Mouse (Mus musculus) embryonic facial prominence, embryonic 11.5 days (tissue): ENCODE results near the gene Wnk1. TPM values are rescaled to one million over a fixed set of nuclear protein-coding genes. Genes with fewer than 3 reads are reported as not detected.

Source experiments
- ATAC-seq: fragments of 200-750 bp; cut with Nextera tagmentation; replicated peaks from 2 replicates; pipeline ENCODE4 v1.8.0; 2017; ENCODE audit warnings: low read depth; ENCODE audit not compliant: insufficient number of reproducible peaks, low FRiP score, low TSS enrichment
- DNase-seq: peaks from one replicate; pipeline ENCODE4 v3.0.0-alpha.2; 2015; ENCODE audit warnings: low spot score
- H3K27ac ChIP-seq: fragments of 300-500 bp; sonication (generic); replicated peaks from 2 replicates; pipeline ENCODE4 v1.5.1; 2014; ENCODE audit warnings: mild to moderate bottlenecking, low read depth, low read length, control low read depth
- H3K27me3 ChIP-seq: fragments of 300-500 bp; sonication (generic); 2 replicates; pipeline ENCODE4 v1.6.1; 2014; ENCODE audit warnings: mild to moderate bottlenecking, low read length, moderate library complexity, mixed read lengths; ENCODE audit not compliant: control insufficient read depth, insufficient read depth
- H3K36me3 ChIP-seq: fragments of 300-500 bp; sonication (generic); replicated peaks from 2 replicates; pipeline ENCODE4 v1.6.1; 2014; ENCODE audit warnings: low read depth, mild to moderate bottlenecking, low read length, moderate library complexity, mixed read lengths; ENCODE audit not compliant: control insufficient read depth, insufficient read depth
- H3K4me1 ChIP-seq: fragments of 300-500 bp; sonication (generic); 2 replicates; pipeline ENCODE4 v1.6.1; 2014; ENCODE audit warnings: low read length, mixed read lengths; ENCODE audit not compliant: control insufficient read depth, insufficient read depth
- H3K4me2 ChIP-seq: fragments of 300-500 bp; sonication (generic); 2 replicates; pipeline ENCODE4 v1.6.1; 2014; ENCODE audit warnings: low read depth, mild to moderate bottlenecking, control low read depth, low read length, moderate library complexity
- H3K4me3 ChIP-seq: fragments of 300-500 bp; sonication (generic); 2 replicates; pipeline ENCODE4 v1.5.1; 2014; ENCODE audit warnings: low read depth, low read length, control low read depth
- H3K9ac ChIP-seq: fragments of 300-500 bp; sonication (generic); replicated peaks from 2 replicates; pipeline ENCODE4 v1.6.1; 2014; ENCODE audit warnings: mild to moderate bottlenecking, control low read depth, low read length
- H3K9me3 ChIP-seq: fragments of 300-500 bp; sonication (generic); replicated peaks from 2 replicates; pipeline ENCODE4 v1.6.1; 2016; ENCODE audit warnings: mild to moderate bottlenecking, low read length, inconsistent platforms, mixed read lengths; ENCODE audit not compliant: control insufficient read depth
- WGBS: fragments of 180-500 bp; shearing (Covaris S2); extraction: QIAGEN DNeasy Blood & Tissue Kit; methylation state at CpG from one replicate; pipeline ENCODE4 v1.1.7; 2014; 5-methylcytosine and 5-hydroxymethylcytosine counted together
- polyA plus RNA-seq: library from polyadenylated mRNA; unstranded; fragments of >200 nt; fragmentation: Nextera tagmentation; extraction: Ambion mirVana; gene quantifications from 2 replicates; pipeline ENCODE4 v1.2.1, GENCODE M21; 2014

Wnk1 gene
- polyA plus RNA-seq, 1 experiment from 2014 or later = 52.6 TPM

DNA sequence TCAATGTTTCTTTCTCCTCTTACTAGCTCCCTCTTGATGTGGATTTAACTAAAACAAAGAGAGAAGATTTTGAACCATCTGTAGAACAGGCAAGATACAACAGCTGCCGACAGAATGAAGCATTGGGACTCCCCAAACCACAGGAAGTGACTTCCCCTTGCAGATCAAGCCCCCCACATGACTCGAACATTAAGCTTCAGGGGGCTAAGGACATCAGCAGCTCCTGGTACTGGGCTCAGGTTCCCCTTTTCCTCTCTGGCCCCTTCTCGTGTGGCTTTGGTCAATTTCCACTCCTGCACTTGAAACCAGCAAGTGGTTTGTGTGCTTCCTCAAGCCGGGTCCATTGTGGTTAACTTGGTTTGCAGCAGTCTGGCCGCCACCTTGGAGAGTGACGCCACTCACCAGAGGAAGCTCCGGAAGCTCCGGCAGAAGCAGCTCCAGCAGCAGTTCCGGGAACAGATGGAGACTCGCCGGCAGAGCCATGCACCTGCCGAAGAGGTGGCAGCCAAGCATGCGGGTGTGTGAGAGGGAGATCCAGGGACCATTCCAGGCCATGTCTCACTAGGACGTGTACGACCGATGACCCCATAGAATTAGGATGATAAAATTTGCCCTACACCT is 119.8 kb downstream of the Wnk1 start:
- Histone ChIP-seq H3K4me1 (no peaks in the 10 kb centered on the region), H3K9ac (no peak overlapping the region), H3K9me3 (no peaks in the 10 kb centered on the region), H3K4me2 (no peak overlapping the region), H3K27ac (no peak overlapping the region), H3K4me3 (no peak overlapping the region), H3K27me3 (no peaks in the 10 kb centered on the region), H3K36me3 (peaks cover 4% of the 10 kb centered on the region)
- ATAC-seq (no peak), DNase-seq (no peak)
- 88% methylated on average over 16 of the region's 16 CpGs for WGBS

DNA sequence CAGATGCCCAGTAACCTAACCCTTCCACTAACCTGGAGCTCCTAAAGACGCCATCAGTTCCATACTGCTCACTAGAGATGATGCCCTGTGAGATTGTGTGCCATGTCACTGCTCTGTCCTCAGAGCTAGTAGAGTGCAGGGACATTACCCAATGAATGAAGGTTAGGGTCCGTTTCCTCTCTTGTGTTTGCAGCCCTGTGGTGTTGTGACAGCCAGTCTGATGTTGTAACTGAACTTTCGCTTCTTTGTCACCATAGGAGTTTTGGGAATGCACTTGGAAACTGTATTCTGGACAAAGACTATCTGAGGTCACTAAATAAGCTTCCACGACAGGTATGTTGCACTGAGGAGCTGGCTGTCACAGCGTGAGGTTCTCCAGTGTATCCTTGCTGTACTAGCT is 122.8 kb downstream of the Wnk1 start:
- Histone ChIP-seq H3K4me2 (no peak overlapping the region), H3K4me3 (no peak overlapping the region), H3K27me3 (no peaks in the 10 kb centered on the region), H3K4me1 (no peaks in the 10 kb centered on the region), H3K9me3 (no peaks in the 10 kb centered on the region), H3K9ac (no peak overlapping the region), H3K27ac (no peak overlapping the region), H3K36me3 (peaks cover 4% of the 10 kb centered on the region)
- DNase-seq = no peak
- ATAC-seq = no peak
- 88% methylated on average over 5 of the region's 5 CpGs for WGBS

DNA sequence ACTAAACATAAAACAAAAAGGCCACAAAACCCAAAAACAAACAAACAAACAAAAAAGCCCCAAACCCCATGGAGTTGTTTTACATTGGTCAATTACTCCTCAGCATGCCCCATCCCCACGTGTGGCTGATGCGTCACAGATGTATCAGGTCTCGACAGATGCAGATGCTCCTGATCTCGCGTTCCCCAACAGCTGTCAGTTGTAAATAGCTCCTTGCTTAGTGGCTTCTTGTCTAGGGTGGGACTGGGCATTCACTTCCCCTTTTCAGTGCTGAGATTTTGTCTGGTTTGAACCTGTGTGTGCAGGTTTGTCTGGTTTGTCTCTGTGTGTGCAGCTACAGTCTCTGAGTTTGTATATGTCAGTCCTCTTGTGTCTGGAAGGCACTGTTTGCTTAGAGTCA is 126.4 kb downstream of the Wnk1 start:
- Histone ChIP-seq H3K9ac (no peak overlapping the region), H3K4me3 (no peak overlapping the region), H3K4me2 (no peak overlapping the region), H3K27me3 (no peaks in the 10 kb centered on the region), H3K27ac (no peak overlapping the region), H3K36me3 (peaks cover 4% of the 10 kb centered on the region), H3K4me1 (no peaks in the 10 kb centered on the region), H3K9me3 (no peaks in the 10 kb centered on the region)
- no peak for DNase-seq
- 74% methylated on average over 5 of the region's 5 CpGs for WGBS
- ATAC-seq = no peak

DNA sequence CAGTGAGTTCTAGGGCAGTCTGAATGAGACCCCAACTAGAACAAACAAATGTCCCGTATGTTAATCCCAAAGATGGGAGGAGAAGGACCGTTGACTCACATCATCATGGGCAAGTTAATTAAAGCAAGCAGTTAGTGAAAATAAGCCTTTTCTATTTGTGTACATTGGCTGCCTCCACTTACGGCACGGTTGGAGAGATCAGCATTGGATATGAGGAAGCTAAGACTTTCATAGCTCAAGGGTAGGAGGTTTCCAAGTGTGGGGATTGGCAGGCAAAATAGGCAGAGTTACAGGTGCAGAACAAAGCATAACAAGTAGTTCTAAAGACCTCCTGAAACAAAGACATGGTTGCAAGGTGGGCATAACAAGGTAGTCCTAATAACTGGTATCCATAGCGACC is 133.0 kb downstream of the Wnk1 start:
- H3K36me3 ChIP-seq = no peaks in the 10 kb centered on the region
- no peaks in the 10 kb centered on the region for H3K4me1 ChIP-seq
- ATAC-seq (no peak), DNase-seq (no peak)
- H3K9me3 ChIP-seq = no peaks in the 10 kb centered on the region
- H3K4me3 ChIP-seq = no peak overlapping the region
- 86% methylated on average over 5 of the region's 5 CpGs for WGBS
- no peak overlapping the region for H3K4me2 ChIP-seq
- H3K27me3 ChIP-seq = no peaks in the 10 kb centered on the region
- no peak overlapping the region for H3K27ac ChIP-seq
- no peak overlapping the region for H3K9ac ChIP-seq

DNA sequence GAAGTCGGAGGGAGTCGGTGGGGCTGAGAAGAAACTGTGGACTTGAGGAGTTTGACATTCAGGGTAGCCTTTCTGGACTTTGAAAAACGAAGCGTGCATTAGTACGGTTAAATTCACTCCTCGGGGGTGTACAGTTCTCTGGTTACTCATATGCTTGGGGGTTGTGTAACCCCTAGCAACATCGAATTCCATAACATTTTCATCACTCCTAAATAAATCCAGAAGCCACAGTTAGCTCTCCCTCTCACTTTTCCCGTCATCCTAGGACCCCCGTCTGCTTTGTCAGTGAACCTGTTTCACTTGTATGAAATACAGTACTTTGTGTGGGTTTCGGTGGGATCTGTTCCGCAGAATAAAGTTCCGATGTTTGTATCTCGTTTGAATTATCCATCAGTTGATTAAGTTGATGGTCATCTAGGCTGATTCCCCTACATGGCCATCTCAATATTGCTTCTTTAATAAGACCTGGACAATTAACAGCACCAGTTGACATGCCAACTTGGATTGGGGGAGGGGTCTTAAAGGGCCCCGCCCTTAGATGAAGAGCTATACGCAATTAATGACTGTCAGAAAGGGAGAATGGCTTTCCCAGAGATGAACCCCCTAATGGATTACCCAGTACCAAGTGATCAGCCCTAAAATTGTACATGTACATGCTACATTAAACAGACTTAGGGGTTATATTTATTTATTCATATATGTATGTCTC is 135.2 kb downstream of the Wnk1 start:
- DNase-seq (peak; percentile 18), ATAC-seq (no peak; the same call in 1 of the 2 replicates)
- Histone ChIP-seq H3K9ac (peak overlapping the region; percentile 96), H3K4me3 (peak overlapping the region; percentile 96), H3K4me1 (no peaks in the 10 kb centered on the region), H3K36me3 (no peaks in the 10 kb centered on the region), H3K27me3 (no peaks in the 10 kb centered on the region), H3K9me3 (no peaks in the 10 kb centered on the region), H3K4me2 (peak overlapping the region; percentile 74), H3K27ac (peak overlapping the region; percentile 80; the same call in 1 of the 2 replicates)
- 22% methylated on average over 15 of the region's 15 CpGs for WGBS

DNA sequence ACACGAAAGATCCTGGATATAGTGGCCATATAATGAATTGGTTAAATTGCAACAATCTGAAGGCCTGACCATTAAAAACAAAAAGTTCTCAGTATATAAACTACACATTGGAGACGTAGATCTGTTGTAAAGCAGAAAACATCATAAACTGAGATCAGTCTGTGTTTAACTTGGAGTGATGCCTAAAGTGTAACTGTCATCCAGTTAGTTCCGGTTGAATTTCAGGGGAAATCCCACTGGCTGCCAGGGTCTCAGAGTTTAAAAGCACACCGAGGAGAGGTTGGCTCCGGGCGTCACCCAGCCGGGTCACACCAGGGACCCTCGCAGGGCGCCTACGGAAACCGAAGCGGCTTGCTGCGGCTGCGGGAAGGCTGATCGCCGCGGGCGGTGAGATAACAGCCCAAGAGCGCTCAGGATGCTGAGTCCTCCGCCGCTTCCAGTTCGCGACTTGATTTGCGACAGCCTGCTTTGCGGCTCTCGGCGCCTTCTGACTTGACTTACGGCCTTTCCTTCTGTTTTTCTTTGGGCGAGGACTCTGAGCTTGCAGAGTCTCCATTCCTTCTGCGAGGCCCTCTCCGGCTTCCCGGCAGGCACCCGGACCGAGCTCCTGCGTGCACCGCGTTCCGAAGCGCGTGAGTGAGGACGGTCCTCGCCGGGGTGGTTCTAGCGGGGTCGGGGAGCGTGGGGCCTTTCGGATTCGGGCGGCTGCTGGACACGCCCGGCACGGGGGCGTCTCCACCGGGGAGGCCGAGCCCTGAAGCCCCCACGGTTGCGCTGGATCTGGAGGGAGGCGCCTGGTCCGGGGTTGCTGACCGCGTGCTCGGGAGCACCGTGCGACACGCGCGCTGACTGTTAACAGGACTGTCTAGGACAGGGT is 136.0 kb downstream of the Wnk1 start, which contains the start of gene Rad52:
Gene Rad52 (plus strand): TSS at position 495 of the 877 bp plus-strand sequence.
- Histone ChIP-seq H3K36me3 (no peaks in the 10 kb centered on the region), H3K4me3 (peak within 1 kb of the TSS; percentile 96), H3K27me3 (no peaks in the 10 kb centered on the region), H3K4me1 (no peaks in the 10 kb centered on the region), H3K27ac (peak within 1 kb of the TSS; percentile 80), H3K9ac (peak within 1 kb of the TSS; percentile 96), H3K9me3 (no peaks in the 10 kb centered on the region), H3K4me2 (peak within 1 kb of the TSS; percentile 74)
- peak; percentile 93 for DNase-seq
- 2% methylated on average over 67 of the region's 67 CpGs for WGBS
- peak; percentile 93 for ATAC-seq

DNA sequence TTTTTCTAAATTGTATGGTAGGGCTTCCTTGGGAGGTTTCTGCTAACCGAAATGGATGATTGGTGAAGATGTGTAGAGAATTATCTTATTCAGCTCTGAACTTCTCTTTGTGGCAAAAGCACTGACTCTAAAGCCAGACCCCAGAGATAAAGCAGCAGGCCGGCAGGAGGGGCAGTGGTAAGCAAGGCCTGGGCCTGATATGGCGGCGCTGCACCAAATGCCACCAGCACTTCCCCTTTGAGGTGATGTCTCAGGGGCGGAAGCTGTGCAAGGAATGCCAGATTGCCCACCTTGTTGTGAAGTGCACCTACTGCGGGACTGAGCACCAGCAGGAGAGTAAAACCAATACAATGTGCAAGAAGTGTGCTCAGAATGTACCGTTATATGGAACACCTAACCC is 145.8 kb downstream of the Wnk1 start:
- Histone ChIP-seq H3K27ac (no peak overlapping the region), H3K9ac (no peak overlapping the region), H3K9me3 (no peaks in the 10 kb centered on the region), H3K27me3 (no peaks in the 10 kb centered on the region), H3K4me3 (no peak overlapping the region), H3K4me1 (no peaks in the 10 kb centered on the region), H3K36me3 (no peaks in the 10 kb centered on the region), H3K4me2 (no peak overlapping the region)
- DNase-seq = no peak
- WGBS = 82% methylated on average over 7 of the region's 7 CpGs
- no peak for ATAC-seq
